Mouse (Mus musculus): ENCODE results near the gene Pold1.

DNA sequence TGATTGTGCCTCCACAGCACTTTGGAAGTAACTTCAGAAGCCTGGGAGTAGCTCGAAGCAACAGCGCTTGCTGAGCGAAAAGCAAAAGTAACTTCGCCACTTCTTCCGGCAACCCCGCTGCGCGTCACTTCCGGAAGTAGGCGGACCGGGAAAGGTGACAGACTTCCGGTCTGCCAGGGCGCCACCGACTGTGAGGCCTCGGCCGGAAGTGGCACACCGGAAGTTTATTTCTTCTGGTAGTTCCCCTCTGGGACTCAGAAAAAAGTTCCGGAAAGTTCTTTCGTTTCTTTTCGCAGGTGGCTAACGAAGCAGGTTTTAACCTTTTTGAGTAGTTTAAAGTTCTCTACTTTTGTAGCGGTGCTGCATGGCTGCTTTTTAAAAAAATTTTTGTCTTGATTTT lies 5.2 kb upstream of the Pold1 start, which contains the start of gene Nr1h2:
- no peak for TF ChIP-seq CTCF (IDR thresholded peaks at IDR 0.05; ENCODE audit: extremely low read depth, insufficient read depth, low read length)
- peak; percentile 73; the same call in 1 of the 2 replicates for TF ChIP-seq POLR2A (IDR thresholded peaks at IDR 0.05; ENCODE audit: extremely low read depth, insufficient read depth, low read length)

Data from cortical plate, adult 2 months (tissue).